Mouse (Mus musculus) midbrain, postnatal 0 days (tissue): ENCODE data around the gene Entpd1. TPM values are rescaled to one million over a fixed set of nuclear protein-coding genes. Genes with fewer than 3 reads are reported as not detected.
A peak's percentile ranks its signal among the peaks of the same experiment; 100 is the strongest.

Source experiments
- ATAC-seq: fragments of 200-750 bp; cut with Nextera tagmentation; 2 replicates; pipeline ENCODE4 v1.8.0; 2017; ENCODE audit warnings: moderate number of reproducible peaks, mild to moderate bottlenecking, moderate TSS enrichment, moderate library complexity; ENCODE audit not compliant: low FRiP score
- DNase-seq: peaks from one replicate; pipeline ENCODE4 v3.0.0-alpha.2; 2015; ENCODE audit warnings: low spot score
- H3K27ac ChIP-seq: fragments of 300-500 bp; sonication (generic); 2 replicates; pipeline ENCODE4 v1.5.1; 2014; ENCODE audit warnings: low read depth, mild to moderate bottlenecking, low read length, mixed read lengths
- H3K27me3 ChIP-seq: fragments of 300-500 bp; sonication (generic); 2 replicates; pipeline ENCODE4 v1.6.1; 2014; ENCODE audit warnings: low read length, control low read depth, mixed read lengths; ENCODE audit not compliant: insufficient read depth
- H3K36me3 ChIP-seq: fragments of 300-500 bp; sonication (generic); 2 replicates; pipeline ENCODE4 v1.6.1; 2014; ENCODE audit warnings: low read length, control low read depth, mixed read lengths; ENCODE audit not compliant: insufficient read depth
- H3K4me1 ChIP-seq: fragments of 300-500 bp; sonication (generic); 2 replicates; pipeline ENCODE4 v1.6.1; 2014; ENCODE audit warnings: mild to moderate bottlenecking, control low read depth, antibody characterized with exemption, low read length, mixed read lengths; ENCODE audit not compliant: insufficient read depth
- H3K4me2 ChIP-seq: fragments of 300-500 bp; sonication (generic); 2 replicates; pipeline ENCODE4 v1.6.1; 2014; ENCODE audit warnings: low read depth, mild to moderate bottlenecking, low read length, mixed read lengths; ENCODE audit not compliant: poor library complexity, severe bottlenecking
- H3K4me3 ChIP-seq: fragments of 300-500 bp; sonication (generic); 2 replicates; pipeline ENCODE4 v1.5.1; 2014; ENCODE audit warnings: low read depth, mild to moderate bottlenecking, low read length, moderate library complexity
- H3K9ac ChIP-seq: fragments of 300-500 bp; sonication (generic); replicated peaks from 2 replicates; pipeline ENCODE4 v1.6.1; 2014; ENCODE audit warnings: mild to moderate bottlenecking, low read length, moderate library complexity, mixed read lengths; ENCODE audit not compliant: poor library complexity, severe bottlenecking
- H3K9me3 ChIP-seq: fragments of 300-500 bp; sonication (generic); 2 replicates; pipeline ENCODE4 v1.6.1; 2016; ENCODE audit warnings: low read length, control low read depth
- CTCF ChIP-seq: IDR thresholded peaks from 2 replicates; pipeline ENCODE4 v1.5.1; 2016; ENCODE audit warnings: antibody characterized with exemption, mild to moderate bottlenecking
- WGBS: fragments of 180-500 bp; shearing (Covaris S2); extraction: QIAGEN DNeasy Blood & Tissue Kit; methylation state at CpG from one replicate; pipeline ENCODE4 v1.1.7; 2014; 5-methylcytosine and 5-hydroxymethylcytosine counted together
- polyA plus RNA-seq: library from polyadenylated mRNA; unstranded; fragments of >200 nt; fragmentation: Nextera tagmentation; extraction: Ambion mirVana; gene quantifications from 2 replicates; pipeline ENCODE4 v1.2.1, GENCODE M21; 2015
- total RNA-seq: library from RNA; depleted of rRNA; stranded (reverse); fragments of >200 nt; gene quantifications from 2 replicates; pipeline ENCODE4 v1.2.3, GENCODE M21; 2014

The Entpd1 gene
- total and polyA plus RNA-seq, 2 experiments from 2014 or later = 6.9 to 9.6 TPM

DNA sequence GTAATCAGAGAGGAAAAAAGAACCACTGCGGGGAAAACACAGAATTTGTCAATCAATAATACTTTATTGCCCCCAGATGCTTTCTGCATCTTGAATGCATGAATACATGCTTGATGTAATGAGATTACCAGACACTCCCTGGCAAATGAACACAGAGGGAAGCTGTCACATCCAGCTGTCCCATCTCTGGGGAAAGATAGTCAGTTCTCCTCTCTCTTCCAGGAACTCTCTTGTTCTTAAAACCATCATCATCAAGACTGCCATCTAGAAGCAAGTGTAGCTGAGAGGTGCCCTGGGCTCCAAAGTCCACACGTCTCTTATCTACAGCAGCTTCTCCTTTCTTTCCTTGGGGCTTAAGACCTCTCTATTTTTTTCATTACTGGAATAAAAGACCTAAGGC, 114.4 kb downstream of the Entpd1 start:
- TF ChIP-seq CTCF = no peak
- no peak for ATAC-seq
- 81% methylated on average over 2 of the region's 2 CpGs for WGBS

DNA sequence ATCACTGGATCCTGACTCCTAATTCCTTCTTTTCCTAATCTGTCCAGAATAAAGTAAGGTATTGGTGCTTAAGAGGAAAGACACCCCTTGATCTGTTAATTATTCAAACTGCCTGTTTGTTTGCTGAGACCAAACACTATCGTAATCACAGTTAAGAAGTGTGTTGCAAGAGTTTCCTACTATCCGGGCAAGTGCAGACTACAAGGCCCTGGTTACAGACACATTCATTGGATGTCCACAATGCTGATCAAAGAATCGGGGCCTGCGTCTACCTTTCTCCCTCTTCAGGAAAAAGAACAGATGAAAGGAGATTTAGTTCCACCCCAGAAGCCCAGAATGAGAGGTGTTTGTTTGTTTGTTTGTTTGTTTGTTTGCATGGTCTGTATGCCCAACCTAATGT, 116.0 kb downstream of the Entpd1 start:
- Histone ChIP-seq H3K4me3 (no peak overlapping the region), H3K4me1 (no peaks in the 10 kb centered on the region), H3K27ac (no peak overlapping the region), H3K36me3 (no peaks in the 10 kb centered on the region), H3K9me3 (no peaks in the 10 kb centered on the region), H3K4me2 (no peak overlapping the region), H3K9ac (no peak overlapping the region), H3K27me3 (no peaks in the 10 kb centered on the region)
- 91% methylated on average over 4 of the region's 4 CpGs for WGBS
- ATAC-seq (no peak), DNase-seq (no peak)
- no peak for TF ChIP-seq CTCF

More for the DNA sequence above, 114.4 kb downstream of the Entpd1 start:
- Histone ChIP-seq H3K4me3 (no peak overlapping the region), H3K9ac (no peak overlapping the region), H3K27ac (no peak overlapping the region), H3K4me2 (no peak overlapping the region), H3K4me1 (0 out of 2 replicates have a peak, but pooled peaks cover 2% of the 10 kb centered on the region), H3K27me3 (no peaks in the 10 kb centered on the region), H3K9me3 (no peaks in the 10 kb centered on the region), H3K36me3 (no peaks in the 10 kb centered on the region)
- DNase-seq = no peak

GRCm38 (mm10) chr19:40728732-40729420, 116.7 kb downstream of the Entpd1 start:
- no peak for TF ChIP-seq CTCF
- Histone ChIP-seq H3K4me3 (no peak overlapping the region), H3K27me3 (no peaks in the 10 kb centered on the region), H3K27ac (no peak overlapping the region), H3K9me3 (no peaks in the 10 kb centered on the region), H3K4me1 (no peaks in the 10 kb centered on the region), H3K4me2 (no peak overlapping the region), H3K36me3 (no peaks in the 10 kb centered on the region), H3K9ac (no peak overlapping the region)
- WGBS = 73% methylated on average over 12 of the region's 12 CpGs
- ATAC-seq (no peak), DNase-seq (no peak)

DNA sequence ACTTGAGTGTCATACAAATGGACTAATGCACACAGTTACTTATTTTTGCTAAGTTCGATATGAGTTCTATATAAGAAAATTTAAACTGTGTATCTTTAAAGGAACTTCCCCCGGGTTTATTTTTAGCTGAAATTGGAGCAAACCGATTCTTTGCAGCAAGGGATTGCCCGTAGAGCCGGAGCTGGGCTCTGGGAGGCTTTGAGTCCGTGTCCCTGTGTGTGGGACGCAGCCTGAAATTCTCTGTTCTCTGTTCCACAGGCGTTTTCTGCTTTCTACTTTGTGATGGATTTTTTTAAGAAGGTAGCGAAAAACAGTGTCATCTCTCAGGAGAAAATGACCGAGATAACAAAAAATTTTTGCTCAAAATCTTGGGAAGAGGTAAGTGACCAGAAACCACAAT, 121.2 kb downstream of the Entpd1 start:
- H3K27ac ChIP-seq = 0 out of 2 replicates have a peak overlapping the region, but pooled peaks have one; percentile 38
- TF ChIP-seq CTCF = no peak
- no peaks in the 10 kb centered on the region for H3K36me3 ChIP-seq
- H3K4me2 ChIP-seq = no peak overlapping the region
- DNase-seq (no peak), ATAC-seq (no peak)
- no peak overlapping the region for H3K9ac ChIP-seq
- H3K27me3 ChIP-seq = no peaks in the 10 kb centered on the region
- WGBS = 64% methylated on average over 10 of the region's 10 CpGs
- H3K9me3 ChIP-seq = no peaks in the 10 kb centered on the region
- H3K4me1 ChIP-seq = peaks cover 5% of the 10 kb centered on the region; the same call in 1 of the 2 replicates
- no peak overlapping the region for H3K4me3 ChIP-seq

DNA sequence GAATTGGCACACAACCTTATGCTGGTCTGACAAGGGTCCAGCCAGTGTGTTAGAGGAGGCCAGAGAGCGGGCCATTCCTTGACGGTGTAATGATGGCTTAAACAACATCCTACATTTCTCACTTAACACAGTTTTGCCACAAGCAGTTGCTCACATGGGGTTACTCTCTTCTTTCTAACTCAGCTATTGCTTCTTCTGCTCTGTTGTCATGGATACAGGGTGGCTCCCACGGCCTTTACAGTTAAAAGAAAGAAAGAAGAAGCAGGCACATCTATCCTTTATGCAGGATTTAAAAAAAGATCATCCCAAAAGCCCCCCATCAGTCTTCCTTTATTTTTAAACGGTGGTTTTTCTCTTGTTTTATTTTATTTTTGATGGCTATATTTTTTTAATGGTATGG, 121.7 kb downstream of the Entpd1 start:
- H3K27ac ChIP-seq = 0 out of 2 replicates have a peak overlapping the region, but pooled peaks have one; percentile 38
- ATAC-seq = peak; percentile 35; the same call in 1 of the 2 replicates

DNA sequence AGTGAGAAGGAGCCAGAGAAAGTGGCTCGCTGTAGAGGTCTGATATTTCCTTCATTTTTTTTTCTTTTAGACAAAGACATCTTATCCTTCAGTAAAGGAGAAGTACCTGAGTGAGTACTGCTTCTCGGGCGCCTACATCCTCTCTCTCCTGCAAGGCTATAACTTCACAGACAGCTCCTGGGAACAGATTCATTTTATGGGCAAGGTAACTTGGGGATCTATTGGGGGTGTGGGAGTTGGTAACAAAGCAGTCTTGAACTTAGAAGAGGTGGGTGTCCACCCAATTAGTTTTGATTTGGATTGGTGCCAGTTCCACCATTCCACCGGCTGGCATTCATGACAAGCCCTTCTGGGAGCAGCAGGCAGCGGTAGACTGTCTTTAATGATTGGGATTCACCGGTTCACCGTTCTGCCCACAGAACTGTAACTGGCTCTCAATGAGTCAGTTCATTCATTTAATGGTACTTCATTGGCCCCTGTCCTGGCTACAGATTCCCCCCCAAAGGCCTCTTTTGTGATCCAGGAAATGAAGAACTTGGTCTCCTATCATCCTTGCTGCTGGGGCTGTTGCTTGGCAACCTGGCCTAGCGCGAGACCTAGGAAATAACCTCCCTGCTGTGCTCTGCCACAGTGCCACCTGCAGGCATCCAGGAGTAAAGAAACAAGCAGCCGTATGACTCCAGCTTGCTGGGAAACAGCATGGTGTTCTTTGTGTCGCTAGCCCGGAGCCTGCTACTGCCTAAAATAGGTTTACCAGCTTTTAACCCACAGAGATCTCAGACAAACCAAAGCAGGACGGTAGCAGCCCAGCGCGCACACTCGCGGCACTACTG, 124.7 kb downstream of the Entpd1 start:
- ATAC-seq = peak; percentile 92
- DNase-seq = peak; percentile 96
- Histone ChIP-seq H3K4me1 (peaks cover 5% of the 10 kb centered on the region; the same call in 1 of the 2 replicates), H3K4me2 (peak overlapping the region; percentile 40), H3K9me3 (no peaks in the 10 kb centered on the region), H3K9ac (peak overlapping the region; percentile 45), H3K4me3 (peak overlapping the region; percentile 16; the same call in 1 of the 2 replicates), H3K36me3 (no peaks in the 10 kb centered on the region), H3K27ac (peak overlapping the region; percentile 86), H3K27me3 (no peaks in the 10 kb centered on the region)
- 15% methylated on average over 17 of the region's 17 CpGs for WGBS
- TF ChIP-seq CTCF = peak; percentile 94

More for the DNA sequence above, 121.7 kb downstream of the Entpd1 start:
- Histone ChIP-seq H3K9ac (no peak overlapping the region), H3K36me3 (no peaks in the 10 kb centered on the region), H3K27me3 (no peaks in the 10 kb centered on the region), H3K9me3 (no peaks in the 10 kb centered on the region), H3K4me1 (peaks cover 5% of the 10 kb centered on the region; the same call in 1 of the 2 replicates), H3K4me3 (no peak overlapping the region), H3K4me2 (no peak overlapping the region)
- TF ChIP-seq CTCF = no peak
- DNase-seq = peak; percentile 32
- WGBS = 24% methylated on average over 4 of the region's 4 CpGs
